Mouse (Mus musculus) brown adipose tissue, adult 24 weeks (tissue): Measurements from ENCODE around the gene Cd180. TPM values are rescaled to one million over a fixed set of nuclear protein-coding genes. Genes with fewer than 3 reads are reported as not detected.

Experiments used
- H3K27ac ChIP-seq: fragments of 200-500 bp; replicated peaks from 2 replicates; pipeline ENCODE4 v1.5.1; 2012; ENCODE audit warnings: low read depth, mild to moderate bottlenecking, low read length
- H3K4me1 ChIP-seq: fragments of 200-500 bp; 2 replicates; pipeline ENCODE4 v1.6.1; 2012; ENCODE audit warnings: low read length, mixed read lengths; ENCODE audit not compliant: control insufficient read depth, insufficient read depth, insufficient read length
- H3K4me3 ChIP-seq: fragments of 200-500 bp; 2 replicates; pipeline ENCODE4 v1.5.1; 2012; ENCODE audit warnings: low read depth, mild to moderate bottlenecking, low read length, moderate library complexity; ENCODE audit not compliant: insufficient read depth
- polyA plus RNA-seq: library from polyadenylated mRNA; stranded (reverse); fragments of >200 nt; gene quantifications from 2 replicates; pipeline ENCODE4 v1.2.4, GENCODE M21; 2012; ENCODE audit not compliant: missing spikeins, insufficient read depth, insufficient read length

The Cd180 gene
- polyA plus RNA-seq, 1 experiment, result 1.7 TPM

DNA sequence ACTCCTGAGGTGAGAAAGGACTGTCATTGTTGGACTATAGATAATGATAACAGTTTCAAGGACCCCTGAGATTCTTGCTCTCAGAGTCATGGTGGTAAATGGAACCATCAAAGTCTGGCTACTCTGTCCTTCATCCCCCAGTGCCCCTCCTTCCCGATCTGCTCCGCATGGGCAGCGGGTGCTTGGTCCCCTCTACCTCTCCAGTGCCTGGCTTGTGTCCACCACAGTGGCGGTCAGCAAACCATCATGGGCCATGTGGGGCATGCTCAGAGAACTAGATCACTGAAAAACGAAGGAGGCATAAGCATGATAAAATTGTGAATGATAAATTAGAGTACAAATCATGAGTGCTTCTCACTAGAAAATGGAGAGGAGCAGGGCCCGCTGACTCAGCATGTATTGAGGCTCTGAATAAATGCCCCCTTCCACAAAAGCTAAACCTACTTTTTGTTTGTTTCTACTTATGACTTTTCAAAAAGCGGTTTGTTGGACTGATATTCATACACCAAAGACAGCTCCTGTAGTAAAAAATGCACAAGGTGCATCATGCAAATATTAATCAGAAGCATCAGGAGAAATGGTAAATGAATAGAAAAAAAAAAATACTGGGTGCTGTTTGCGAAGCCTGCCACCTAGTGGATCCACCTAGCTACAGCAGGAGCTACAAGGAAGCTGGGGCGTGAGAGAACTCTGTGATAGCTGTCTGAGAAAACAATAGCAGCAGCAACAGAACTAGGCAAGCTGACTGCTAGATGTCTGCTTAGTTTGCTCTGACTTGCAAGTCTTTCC is 51.3 kb downstream of the Cd180 start:
- Histone ChIP-seq H3K4me3 (no peak overlapping the region), H3K27ac (no peak overlapping the region), H3K4me1 (no peaks in the 10 kb centered on the region)

DNA sequence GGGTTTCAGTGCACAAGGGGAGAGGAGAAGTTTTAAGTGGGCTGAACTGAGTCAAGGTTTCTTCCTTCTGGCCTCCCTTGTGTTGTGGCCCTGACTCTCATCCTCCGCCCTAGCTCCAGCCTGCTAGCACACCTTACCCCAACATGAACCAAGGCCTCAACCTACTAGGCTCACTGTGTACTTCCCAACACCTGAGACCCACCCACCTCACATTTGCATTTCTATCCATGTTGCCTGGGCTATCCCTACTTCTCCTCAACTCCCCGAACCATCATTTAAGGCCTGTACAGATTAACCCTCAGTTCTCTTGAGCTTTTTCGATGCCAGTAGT is 51.9 kb downstream of the Cd180 start:
- Histone ChIP-seq H3K27ac (no peak overlapping the region), H3K4me3 (no peak overlapping the region), H3K4me1 (no peaks in the 10 kb centered on the region)

DNA sequence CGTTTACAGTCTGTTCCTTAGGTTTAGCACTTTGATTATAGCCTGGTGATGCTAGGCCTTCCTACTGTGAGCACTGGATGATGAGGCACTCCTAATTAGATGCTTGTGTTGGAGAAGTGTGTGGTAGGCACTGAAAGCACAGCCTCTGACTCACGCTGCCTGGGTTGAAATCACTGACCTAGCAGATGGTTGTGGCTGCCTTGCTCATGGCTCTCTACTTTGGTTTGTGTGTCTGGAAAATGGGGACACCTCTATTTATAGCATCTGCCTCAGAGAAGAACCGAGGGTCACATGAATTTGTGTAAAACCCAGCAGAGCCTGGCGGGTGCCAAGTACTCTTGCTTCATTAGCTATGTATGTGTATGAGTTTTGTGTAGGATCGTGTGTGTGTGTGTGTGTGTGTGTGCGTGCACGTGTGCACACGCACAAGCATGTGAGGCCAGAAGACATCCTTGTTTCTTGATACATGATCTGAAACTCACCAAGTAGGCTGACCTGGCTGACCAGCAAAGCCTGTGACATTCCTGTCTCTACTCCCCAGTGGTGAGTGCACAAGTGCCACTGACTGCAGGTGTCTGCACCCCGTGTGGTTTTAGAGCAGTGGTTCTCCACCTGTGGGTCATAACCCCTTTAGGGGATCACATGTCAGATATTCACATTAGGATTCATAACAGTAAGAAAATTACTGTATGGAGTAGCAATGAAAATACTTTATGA is 52.4 kb downstream of the Cd180 start:
- Histone ChIP-seq H3K4me1 (no peaks in the 10 kb centered on the region), H3K4me3 (no peak overlapping the region), H3K27ac (no peak overlapping the region)

DNA sequence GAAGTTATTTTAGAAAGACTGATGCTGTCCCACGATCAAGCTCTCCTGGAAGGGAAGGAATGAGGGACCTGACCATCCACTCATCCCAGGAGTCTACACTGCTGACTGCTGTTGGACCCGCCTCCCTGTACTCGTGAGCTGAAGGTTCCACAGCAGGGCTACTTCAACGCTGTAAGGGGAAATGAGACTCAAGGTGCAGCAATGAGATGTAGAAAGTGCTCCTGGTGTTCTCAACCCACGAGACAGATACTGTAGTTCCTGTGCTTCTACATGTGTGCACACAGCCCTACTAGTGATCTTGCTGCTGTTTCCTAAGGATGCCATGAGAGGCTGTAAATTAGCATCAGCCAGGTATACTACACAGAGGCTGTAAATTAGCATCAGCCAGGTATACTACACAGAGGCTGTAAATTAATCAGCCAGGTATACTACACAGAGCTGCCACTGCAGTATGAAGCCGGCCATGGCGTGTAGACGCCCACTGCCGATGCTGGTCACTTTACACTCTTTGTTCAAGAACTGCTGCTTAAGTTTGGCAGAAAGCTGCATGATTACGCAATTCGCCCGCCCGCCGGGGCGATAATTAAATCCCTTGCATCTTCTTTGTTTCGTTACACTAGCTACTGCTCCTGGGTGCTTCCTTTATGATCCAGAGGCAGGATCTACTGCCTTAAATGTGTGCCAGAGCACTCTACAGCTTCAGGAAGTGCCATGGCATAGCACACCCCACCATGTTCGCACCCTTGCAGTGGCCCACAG is 53.6 kb downstream of the Cd180 start:
- Histone ChIP-seq H3K4me3 (no peak overlapping the region), H3K4me1 (no peaks in the 10 kb centered on the region), H3K27ac (no peak overlapping the region)

DNA sequence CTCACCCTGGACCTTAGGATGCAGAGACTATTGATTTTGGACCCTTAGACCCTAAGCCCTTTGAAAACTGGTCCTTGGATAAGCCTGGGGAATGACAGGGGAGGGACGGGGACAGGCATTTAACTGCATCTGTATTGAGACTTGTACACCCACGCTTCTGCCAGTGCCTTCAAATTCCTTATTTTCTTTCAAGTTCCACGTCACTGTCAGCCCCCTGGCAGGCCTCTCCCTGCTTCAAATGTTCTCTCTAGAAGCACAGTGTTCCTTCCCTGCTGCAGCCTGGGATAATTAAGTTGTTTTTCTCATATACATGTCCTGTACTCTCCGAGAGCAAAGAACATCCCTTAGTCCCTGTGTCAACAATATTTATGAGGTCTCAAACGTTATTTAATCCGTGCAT is 55.8 kb downstream of the Cd180 start:
- H3K4me3 ChIP-seq, result no peak overlapping the region
- H3K4me1 ChIP-seq, result no peaks in the 10 kb centered on the region
- H3K27ac ChIP-seq, result no peak overlapping the region

DNA sequence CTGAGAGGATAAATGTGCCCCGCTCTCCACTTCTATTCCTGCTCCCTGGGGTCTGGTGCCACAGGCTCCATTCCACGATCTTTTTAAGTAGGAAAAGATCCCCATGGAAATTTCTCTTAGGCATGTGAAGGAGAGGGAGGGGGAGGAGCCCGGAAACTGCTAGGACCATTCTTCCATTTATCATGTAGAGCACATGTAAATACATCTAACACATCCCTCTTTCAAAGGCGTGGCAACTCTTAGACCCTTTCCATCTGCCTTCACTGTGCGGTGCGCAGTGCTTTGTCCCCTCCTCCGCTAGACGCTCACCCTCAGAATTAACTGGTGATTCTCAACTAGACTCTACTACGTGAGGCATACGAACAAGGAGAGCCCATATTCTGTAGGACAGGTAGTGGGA is 56.5 kb downstream of the Cd180 start:
- no peak overlapping the region for H3K4me3 ChIP-seq
- no peak overlapping the region for H3K27ac ChIP-seq

DNA sequence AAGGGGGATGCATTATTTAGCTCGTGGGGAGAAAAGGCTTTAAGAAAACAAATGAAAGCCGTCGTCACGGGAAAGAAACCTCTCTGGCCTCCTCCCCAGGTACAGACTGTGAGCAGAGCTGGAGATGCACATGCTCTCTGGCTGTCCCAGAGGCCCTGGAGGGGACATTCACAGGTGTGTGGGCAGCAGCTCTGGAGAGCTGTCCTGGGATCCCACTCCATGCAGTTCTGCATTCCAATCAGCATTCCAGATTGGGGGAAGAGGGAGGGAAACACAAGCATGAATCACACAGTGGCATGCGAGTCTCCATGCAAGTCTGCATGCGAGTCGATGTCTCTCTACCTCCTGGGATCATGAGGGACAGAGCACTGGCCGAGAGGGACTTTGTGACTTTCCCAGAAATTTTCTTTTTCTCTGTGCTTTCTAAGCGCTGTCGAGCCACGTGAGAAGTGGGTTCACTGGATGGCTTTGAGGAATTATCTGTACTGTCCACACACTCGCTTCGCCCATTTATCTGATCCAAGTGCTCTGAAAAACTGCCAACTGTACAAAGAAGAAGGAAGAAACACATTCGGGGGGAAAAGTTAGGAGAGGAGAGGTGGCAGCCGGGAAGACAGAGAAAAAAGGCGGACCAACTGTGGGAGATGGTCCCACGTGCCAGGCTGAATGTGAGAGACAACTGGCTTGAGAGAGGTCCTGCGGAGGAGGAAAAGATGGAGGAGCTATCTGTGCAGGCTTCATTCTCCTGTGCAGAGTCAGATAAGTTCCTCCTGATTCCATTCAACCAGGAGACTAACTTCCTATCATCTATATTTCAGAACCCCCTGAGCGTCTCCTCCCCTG is 60.6 kb downstream of the Cd180 start:
- Histone ChIP-seq H3K4me3 (no peak overlapping the region), H3K4me1 (no peaks in the 10 kb centered on the region), H3K27ac (no peak overlapping the region)

More for the DNA sequence above, 56.5 kb downstream of the Cd180 start:
- no peaks in the 10 kb centered on the region for H3K4me1 ChIP-seq

DNA sequence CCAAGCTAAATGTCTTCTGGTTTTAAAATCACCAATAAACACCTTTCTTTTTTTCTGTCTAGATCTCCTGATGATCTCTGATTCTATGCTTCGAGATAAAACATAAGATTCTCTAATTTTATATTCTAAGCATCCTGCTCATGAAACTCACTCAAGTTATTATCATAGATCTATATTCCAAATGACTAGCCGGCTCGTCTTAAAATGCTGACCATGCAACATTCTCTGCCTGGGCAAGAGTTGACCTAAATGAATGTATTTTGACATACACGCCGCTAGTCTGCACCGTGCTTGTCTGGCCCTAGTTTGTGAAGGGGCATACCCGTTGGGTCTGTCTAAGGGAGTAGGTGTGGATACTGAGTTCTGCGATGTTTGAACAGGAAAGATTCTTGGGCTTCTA is 61.8 kb downstream of the Cd180 start:
- Histone ChIP-seq H3K27ac (no peak overlapping the region), H3K4me3 (no peak overlapping the region), H3K4me1 (no peaks in the 10 kb centered on the region)

DNA sequence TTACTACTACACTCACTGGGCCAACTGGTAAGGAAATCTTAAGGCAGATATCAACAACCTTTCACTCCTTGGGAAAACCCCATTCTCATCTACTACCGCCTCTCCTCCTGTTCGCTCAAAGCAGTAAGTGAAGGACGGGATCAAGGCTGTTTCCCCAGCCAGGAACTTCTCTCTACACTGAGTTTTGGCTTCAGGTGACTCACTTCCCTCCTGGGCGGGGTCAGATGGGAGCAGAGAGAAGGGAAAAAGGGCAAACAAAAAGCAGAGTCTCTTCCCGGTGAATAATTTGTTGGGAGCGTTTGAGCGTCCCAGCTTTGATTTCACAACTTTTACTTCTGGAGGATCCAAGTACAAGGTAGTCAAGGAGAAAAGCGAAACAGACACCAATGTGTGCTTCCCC is 62.7 kb downstream of the Cd180 start:
- Histone ChIP-seq H3K4me3 (no peak overlapping the region), H3K27ac (no peak overlapping the region), H3K4me1 (no peaks in the 10 kb centered on the region)

DNA sequence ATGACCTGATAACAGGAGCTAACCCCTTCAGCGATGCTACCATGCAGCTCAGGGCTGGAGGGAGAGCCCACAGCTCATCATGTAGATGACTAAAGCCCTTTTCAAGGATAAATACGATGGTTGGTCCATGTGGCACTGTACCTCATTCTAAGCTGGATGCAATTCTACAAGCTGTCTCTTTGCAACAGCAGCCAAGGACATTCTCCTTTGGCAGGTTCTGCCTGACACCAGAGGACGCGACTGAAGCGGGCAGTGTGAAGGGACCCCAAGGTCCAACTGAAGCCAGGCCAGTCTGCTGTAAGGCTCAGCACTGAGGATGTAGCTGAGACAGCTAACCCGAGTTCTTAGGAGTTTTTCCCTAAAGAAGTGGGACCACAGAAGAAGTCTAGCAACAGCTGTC is 64.7 kb downstream of the Cd180 start:
- Histone ChIP-seq H3K4me1 (no peaks in the 10 kb centered on the region), H3K4me3 (no peak overlapping the region), H3K27ac (no peak overlapping the region)

DNA sequence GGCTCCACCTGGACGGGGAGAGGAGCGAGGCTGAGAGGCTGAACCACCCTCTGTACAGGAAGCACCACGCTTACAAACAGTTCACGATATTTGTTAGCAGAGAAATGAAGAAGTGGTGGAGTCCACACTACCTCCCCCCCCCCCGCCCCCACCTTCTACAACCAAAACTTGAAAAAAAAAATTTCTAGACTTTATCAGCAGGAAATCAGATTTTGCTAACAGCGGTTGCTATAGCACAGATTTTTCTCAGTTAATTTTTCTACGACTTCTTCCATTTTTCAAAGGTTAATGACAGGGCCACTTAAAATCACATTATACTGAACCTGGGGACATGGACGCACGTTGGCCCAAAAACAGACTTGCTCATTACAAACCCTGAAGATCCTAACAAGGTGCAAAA is 68.1 kb downstream of the Cd180 start:
- Histone ChIP-seq H3K27ac (no peak overlapping the region), H3K4me1 (no peaks in the 10 kb centered on the region), H3K4me3 (no peak overlapping the region)

DNA sequence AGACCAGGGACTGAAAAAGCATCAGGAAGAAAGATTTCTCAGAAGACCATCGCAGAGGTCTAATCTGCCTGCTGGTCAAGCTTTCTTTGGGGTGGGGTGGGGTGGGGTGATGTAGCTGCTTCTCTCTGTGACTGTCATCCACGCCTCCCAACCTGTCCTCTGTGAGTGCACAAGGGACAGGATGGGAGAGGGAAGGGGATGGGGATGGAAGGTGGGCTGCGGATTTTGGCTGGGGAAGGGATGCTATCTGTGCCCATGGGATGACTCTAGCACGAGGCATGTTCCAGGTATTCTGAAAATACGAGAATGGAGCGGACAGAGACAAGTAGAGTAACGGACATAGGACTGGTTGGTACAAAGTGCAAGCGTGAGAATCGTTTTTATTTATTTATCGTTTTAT is 68.8 kb downstream of the Cd180 start:
- no peaks in the 10 kb centered on the region for H3K4me1 ChIP-seq
- no peak overlapping the region for H3K27ac ChIP-seq
- H3K4me3 ChIP-seq, result no peak overlapping the region

DNA sequence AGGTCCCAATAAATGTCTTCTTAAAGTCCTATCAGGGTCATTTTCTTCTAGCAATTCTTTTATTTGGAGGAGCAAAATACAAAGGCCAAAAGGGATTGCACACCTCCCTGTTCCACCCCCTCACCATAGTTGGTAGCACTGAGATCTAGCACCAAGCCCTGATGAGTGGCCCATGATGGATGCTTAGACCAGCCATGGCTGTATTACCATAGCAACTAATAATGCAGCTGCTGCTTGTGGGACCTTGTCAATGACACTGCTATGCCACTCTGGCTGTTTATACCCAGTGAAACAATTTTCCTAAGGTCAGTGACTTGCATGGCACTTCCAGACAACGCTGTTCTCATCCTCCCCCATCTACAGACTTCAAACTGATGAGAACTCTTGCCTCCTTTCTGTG is 70.9 kb downstream of the Cd180 start:
- H3K4me1 ChIP-seq, result no peaks in the 10 kb centered on the region
- H3K27ac ChIP-seq, result no peak overlapping the region
- no peak overlapping the region for H3K4me3 ChIP-seq

DNA sequence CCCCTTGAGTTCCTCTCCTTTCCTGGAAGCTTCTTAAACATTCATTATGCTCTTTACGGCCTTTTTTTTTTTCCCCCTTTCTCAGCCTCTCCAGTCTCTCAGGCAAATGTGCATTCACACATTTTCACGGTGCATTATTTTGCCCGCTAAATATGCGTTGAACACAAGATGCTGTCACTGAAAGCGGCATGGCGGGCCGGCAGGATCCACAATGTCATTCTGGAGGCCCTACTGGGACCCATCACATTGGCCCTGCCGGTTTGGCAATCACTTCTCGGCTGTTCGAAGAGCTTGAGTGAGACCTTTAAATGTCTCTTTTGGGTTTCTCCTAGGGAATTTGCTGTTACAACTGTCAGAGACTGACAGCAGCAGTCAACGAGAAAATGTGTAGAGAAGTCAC is 71.9 kb downstream of the Cd180 start:
- Histone ChIP-seq H3K27ac (no peak overlapping the region), H3K4me1 (no peaks in the 10 kb centered on the region), H3K4me3 (no peak overlapping the region)

DNA sequence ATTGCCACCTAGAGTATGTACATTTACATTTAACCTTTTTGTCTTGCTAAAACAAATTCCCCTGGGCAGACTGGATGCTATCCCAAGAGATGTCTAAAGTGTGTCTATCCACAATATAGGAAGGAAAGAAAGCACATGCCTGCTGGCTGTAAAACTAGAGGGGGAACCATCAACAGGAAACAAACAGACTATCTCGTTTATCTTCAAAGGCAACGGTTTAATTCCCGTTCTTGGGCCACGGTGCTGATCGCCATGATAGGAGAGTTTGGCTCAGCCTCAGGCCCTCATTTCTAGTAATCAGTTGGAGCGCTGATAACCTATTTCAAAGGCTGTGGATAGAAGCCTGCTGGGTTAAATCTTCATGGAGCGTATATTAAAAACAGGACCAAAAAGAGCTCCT is 73.8 kb downstream of the Cd180 start:
- Histone ChIP-seq H3K4me3 (no peak overlapping the region), H3K27ac (no peak overlapping the region)

More for the DNA sequence above, 73.8 kb downstream of the Cd180 start:
- H3K4me1 ChIP-seq, result 0 out of 2 replicates have a peak, but pooled peaks cover 2% of the 10 kb centered on the region
